Mouse (Mus musculus) lung, embryonic 14.5 days (tissue): Measurements from ENCODE around the gene Rp9. TPM values are rescaled to one million over a fixed set of nuclear protein-coding genes. Genes with fewer than 3 reads are reported as not detected.

Source experiments
- ATAC-seq: fragments of 200-750 bp; cut with Nextera tagmentation; 2 replicates; pipeline ENCODE4 v1.8.0; 2017; ENCODE audit warnings: mild to moderate bottlenecking, moderate TSS enrichment, moderate library complexity; ENCODE audit not compliant: insufficient read depth
- DNase-seq: peaks from one replicate; pipeline ENCODE4 v3.0.0-alpha.2; 2015
- H3K27ac ChIP-seq: fragments of 300-500 bp; sonication (generic); 2 replicates; pipeline ENCODE4 v1.5.1; 2014; ENCODE audit warnings: low read depth, mild to moderate bottlenecking, moderate library complexity
- H3K27me3 ChIP-seq: fragments of 300-500 bp; sonication (generic); 2 replicates; pipeline ENCODE4 v1.6.1; 2014; ENCODE audit warnings: low read length, control low read depth; ENCODE audit not compliant: insufficient read depth
- H3K36me3 ChIP-seq: fragments of 300-500 bp; sonication (generic); 2 replicates; pipeline ENCODE4 v1.6.1; 2014; ENCODE audit warnings: control low read depth; ENCODE audit not compliant: insufficient read depth
- H3K4me1 ChIP-seq: fragments of 300-500 bp; sonication (generic); 2 replicates; pipeline ENCODE4 v1.6.1; 2014; ENCODE audit warnings: antibody characterized with exemption, control low read depth; ENCODE audit not compliant: insufficient read depth
- H3K4me2 ChIP-seq: fragments of 300-500 bp; sonication (generic); 2 replicates; pipeline ENCODE4 v1.6.1; 2014; ENCODE audit warnings: mild to moderate bottlenecking
- H3K4me3 ChIP-seq: fragments of 300-500 bp; sonication (generic); 2 replicates; pipeline ENCODE4 v1.5.1; 2014; ENCODE audit warnings: low read depth, low read length
- H3K9ac ChIP-seq: fragments of 300-500 bp; sonication (generic); 2 replicates; pipeline ENCODE4 v1.6.1; 2014
- H3K9me3 ChIP-seq: fragments of 300-500 bp; sonication (generic); 2 replicates; pipeline ENCODE4 v1.6.1; 2016; ENCODE audit warnings: low read depth, low read length, control low read depth
- CTCF ChIP-seq: IDR thresholded peaks from 2 replicates; pipeline ENCODE4 v1.5.1; 2016; ENCODE audit warnings: antibody characterized with exemption, low read depth
- WGBS: fragments of 180-500 bp; shearing (Covaris S2); extraction: QIAGEN DNeasy Blood & Tissue Kit; methylation state at CpG from one replicate; pipeline ENCODE4 v1.1.7; 2014; 5-methylcytosine and 5-hydroxymethylcytosine counted together
- polyA plus RNA-seq: library from polyadenylated mRNA; unstranded; fragments of >200 nt; fragmentation: Nextera tagmentation; extraction: Ambion mirVana; gene quantifications from 2 replicates; pipeline ENCODE4 v1.2.1, GENCODE M21; 2014

Rp9 gene
- polyA plus RNA-seq, 1 experiment from 2014 or later, result 71.0 TPM

DNA sequence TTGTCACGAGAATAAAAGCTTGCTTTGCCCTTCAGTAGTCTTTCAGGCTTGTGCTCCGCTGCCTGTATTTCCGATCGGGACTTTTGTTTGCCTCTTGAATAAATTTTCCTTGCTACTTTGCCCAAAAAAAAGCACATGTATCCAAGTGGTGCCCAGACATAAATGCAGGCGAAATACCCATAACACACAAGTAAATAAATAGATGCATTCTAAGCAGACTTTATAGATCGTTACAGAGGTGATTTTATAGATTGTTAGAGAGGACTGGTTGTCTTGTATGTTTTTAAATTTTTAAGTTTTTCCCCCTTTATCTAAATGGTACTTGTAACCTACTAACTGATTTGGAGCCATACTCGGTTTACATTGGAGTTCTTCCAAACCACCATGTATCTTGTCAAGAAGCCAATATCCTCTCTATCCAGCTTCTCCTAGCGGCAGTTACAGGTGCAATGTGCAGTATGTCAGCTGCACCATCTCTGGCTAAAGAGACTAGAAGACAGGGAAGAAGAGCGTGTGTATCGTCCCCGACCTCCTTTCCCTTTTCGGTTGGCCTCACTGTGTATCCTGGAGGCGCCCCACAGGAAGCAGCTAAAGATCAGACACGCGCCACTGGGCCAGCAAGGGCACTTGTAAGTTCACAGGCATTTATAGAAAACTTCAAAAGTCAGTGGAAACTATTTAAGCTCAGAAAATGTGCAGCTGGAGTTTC is 39.9 kb downstream of the Rp9 start:
- H3K27ac ChIP-seq, result no peak overlapping the region
- no peak for TF ChIP-seq CTCF
- peak; percentile 78; the same call in 1 of the 2 replicates for ATAC-seq
- no peaks in the 10 kb centered on the region for H3K9me3 ChIP-seq
- peak; percentile 73 for DNase-seq
- 0 out of 2 replicates have a peak, but pooled peaks cover 5% of the 10 kb centered on the region for H3K4me1 ChIP-seq
- WGBS, result 38% methylated on average over 15 of the region's 15 CpGs
- peak overlapping the region; percentile 35 for H3K4me2 ChIP-seq
- H3K36me3 ChIP-seq, result no peaks in the 10 kb centered on the region
- H3K9ac ChIP-seq, result no peak overlapping the region
- no peak overlapping the region for H3K4me3 ChIP-seq
- H3K27me3 ChIP-seq, result no peaks in the 10 kb centered on the region

DNA sequence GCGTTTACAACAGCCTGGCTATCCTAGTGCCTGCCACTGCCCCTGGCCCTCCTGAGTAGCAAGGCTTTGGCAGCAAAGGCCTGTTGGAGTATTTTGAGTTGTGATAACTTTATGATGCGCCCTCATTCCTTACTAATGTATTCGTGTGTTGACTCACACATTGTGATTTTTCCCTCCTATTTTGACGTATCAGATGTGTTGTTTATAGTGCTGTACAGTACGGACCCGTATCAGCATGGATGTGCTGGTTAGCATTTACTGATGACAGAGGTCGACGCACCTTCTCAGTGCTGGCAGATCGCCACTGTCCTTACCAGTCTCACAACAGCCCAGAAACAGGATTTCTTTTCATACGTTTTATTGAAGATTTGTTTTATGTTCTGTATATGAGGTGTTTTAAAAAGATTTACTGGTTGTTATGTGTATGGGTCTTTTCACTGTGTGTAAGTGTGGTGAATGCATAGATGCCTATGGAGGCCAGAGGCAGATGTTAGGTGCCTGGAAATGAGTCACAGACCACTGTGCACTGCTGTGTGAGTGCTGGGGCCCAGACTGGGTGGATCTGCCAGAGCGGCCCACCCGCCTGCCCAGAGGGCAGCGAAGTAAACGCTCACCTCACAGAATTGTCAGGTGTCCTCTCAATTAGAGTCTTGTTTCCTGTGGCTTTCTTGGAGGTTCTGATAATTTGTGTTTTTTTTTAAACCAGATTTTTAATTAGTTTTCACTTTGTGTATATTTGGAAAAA is 40.7 kb downstream of the Rp9 start:
- WGBS, result 71% methylated on average over 14 of the region's 14 CpGs
- Histone ChIP-seq H3K9ac (no peak overlapping the region), H3K9me3 (no peaks in the 10 kb centered on the region), H3K4me1 (0 out of 2 replicates have a peak, but pooled peaks cover 5% of the 10 kb centered on the region), H3K4me2 (no peak overlapping the region), H3K4me3 (no peak overlapping the region), H3K36me3 (no peaks in the 10 kb centered on the region), H3K27me3 (no peaks in the 10 kb centered on the region), H3K27ac (no peak overlapping the region)
- TF ChIP-seq CTCF, result no peak
- DNase-seq (no peak), ATAC-seq (no peak)

DNA sequence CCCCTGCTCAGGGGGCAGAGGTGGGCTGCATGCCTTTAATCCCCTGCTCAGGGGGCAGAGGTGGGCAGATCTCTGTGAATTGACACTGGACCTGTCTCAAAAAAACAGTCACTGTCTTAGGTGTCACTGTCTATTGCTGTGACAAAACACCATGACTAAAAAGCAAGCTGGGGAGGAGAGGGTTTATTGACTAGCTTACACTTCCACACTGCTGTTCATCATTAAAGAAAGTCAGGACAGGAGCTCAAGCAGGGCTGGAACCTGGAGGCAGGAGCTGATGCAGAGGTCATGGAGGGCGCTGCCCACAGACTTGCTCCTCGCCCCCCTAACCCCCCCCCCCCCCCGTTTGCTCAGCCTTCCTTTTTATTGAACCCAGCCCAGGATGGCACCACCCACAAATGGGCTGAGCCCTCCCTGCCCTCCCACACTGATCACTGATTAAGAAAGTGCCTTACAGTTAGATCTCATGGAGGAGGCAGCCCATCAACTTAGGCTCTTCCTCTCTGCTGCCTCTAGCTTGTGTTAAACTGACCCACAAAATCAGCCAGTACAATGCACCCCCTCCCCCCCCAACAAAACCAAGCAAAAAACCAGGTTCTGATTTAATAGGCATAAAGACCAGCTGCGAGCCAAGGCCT is 41.4 kb downstream of the Rp9 start:
- Histone ChIP-seq H3K27me3 (no peaks in the 10 kb centered on the region), H3K4me1 (0 out of 2 replicates have a peak, but pooled peaks cover 5% of the 10 kb centered on the region), H3K4me3 (no peak overlapping the region), H3K36me3 (no peaks in the 10 kb centered on the region), H3K9ac (no peak overlapping the region), H3K4me2 (no peak overlapping the region), H3K9me3 (no peaks in the 10 kb centered on the region), H3K27ac (no peak overlapping the region)
- ATAC-seq, result no peak
- WGBS, result 58% methylated on average over 3 of the region's 4 CpGs
- no peak for TF ChIP-seq CTCF
- DNase-seq, result no peak

DNA sequence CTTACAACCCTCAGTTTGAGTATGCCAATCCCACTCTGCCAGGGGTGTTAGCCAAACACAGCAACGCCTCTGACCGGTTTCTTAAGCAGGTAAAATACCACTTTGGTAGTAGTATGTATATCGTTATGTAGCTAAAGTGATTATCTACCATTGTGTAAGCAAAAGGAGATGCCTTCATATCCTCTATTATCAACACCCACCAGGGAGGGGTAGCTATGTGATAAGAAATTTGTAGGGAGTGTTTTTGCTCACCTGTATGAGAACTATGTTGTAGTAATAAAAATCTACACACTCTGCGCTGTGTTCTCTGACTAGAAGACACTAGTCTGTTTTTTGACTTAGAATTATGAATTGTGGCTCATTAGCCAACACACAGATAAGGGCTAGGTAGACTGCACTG is 44.8 kb downstream of the Rp9 start:
- WGBS, result 80% methylated on average over 4 of the region's 4 CpGs
- DNase-seq, result no peak
- H3K27ac ChIP-seq, result no peak overlapping the region
- H3K36me3 ChIP-seq, result no peaks in the 10 kb centered on the region
- H3K9ac ChIP-seq, result no peak overlapping the region
- TF ChIP-seq CTCF, result no peak
- ATAC-seq, result no peak
- 0 out of 2 replicates have a peak, but pooled peaks cover under 1% of the 10 kb centered on the region for H3K4me1 ChIP-seq
- no peaks in the 10 kb centered on the region for H3K27me3 ChIP-seq
- H3K4me2 ChIP-seq, result no peak overlapping the region
- no peak overlapping the region for H3K4me3 ChIP-seq
- H3K9me3 ChIP-seq, result no peaks in the 10 kb centered on the region

DNA sequence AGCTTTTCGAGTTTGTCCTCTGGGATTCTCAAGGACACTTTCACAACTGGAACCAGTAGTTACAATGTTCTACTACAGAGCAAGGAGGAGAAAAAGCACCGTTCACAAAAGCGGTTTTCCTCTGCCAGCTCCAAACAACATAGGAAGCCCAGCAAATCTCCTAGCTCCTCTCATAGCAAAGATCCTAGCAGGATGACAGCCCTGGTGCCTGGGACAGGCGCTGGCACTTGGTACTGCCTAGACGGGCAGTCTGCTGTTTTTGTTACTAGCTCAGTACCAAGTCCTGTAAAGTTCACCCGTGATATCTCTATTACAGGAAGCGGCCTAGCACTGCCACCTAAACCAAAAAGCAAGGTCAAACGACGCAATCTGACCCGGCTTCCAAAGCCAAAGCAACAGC is 45.3 kb downstream of the Rp9 start:
- 60% methylated on average over 10 of the region's 10 CpGs for WGBS
- H3K9me3 ChIP-seq, result no peaks in the 10 kb centered on the region
- no peak overlapping the region for H3K27ac ChIP-seq
- H3K36me3 ChIP-seq, result no peaks in the 10 kb centered on the region
- H3K4me1 ChIP-seq, result no peaks in the 10 kb centered on the region
- DNase-seq (no peak), ATAC-seq (no peak)
- TF ChIP-seq CTCF, result no peak
- H3K27me3 ChIP-seq, result no peaks in the 10 kb centered on the region
- no peak overlapping the region for H3K4me3 ChIP-seq
- H3K9ac ChIP-seq, result 0 out of 2 replicates have a peak overlapping the region, but pooled peaks have one; percentile 3
- H3K4me2 ChIP-seq, result no peak overlapping the region

DNA sequence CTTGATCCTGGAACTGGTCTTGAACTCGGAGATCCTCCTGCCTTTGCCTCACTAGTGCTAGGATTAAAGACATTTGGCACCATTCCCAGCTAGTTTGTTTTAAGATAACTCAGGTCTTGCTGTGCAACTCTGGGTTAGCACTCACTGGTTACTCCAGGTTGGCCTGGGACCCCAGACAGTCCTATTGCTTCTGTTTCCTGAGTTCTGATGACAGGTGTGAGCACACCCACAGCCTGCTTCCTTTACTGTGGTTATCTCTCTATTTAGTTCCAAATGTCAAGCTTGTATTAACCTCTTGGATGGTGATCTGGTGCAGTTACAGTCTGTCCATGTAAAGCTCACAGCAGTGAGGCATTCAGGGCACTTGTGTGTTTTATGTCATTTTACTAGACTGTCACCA is 46.0 kb downstream of the Rp9 start:
- Histone ChIP-seq H3K4me1 (no peaks in the 10 kb centered on the region), H3K36me3 (no peaks in the 10 kb centered on the region), H3K27ac (no peak overlapping the region), H3K27me3 (no peaks in the 10 kb centered on the region), H3K9me3 (no peaks in the 10 kb centered on the region), H3K4me3 (no peak overlapping the region), H3K4me2 (no peak overlapping the region), H3K9ac (no peak overlapping the region)
- WGBS, result 52% methylated on average over 1 of the region's 1 CpGs
- TF ChIP-seq CTCF, result no peak
- ATAC-seq (no peak), DNase-seq (no peak)

DNA sequence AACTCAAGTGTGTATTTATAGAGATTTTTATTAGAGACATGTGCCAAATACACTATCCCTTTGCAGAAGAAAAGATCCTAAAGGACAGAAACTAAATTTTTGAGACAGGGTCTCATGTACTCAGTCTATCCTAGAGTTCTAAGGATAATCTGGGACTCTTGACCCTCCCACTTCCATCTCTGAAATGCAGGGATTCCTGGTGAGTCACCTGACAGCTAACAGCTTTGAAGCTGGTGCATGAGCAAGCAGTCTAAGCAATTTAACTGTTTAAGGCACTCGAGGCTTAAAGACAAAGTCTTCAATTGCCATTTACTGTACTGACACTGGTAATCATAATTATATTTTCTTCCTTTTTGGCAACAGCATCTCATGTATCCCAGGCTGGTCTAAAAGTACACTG is 47.0 kb downstream of the Rp9 start:
- Histone ChIP-seq H3K4me1 (no peaks in the 10 kb centered on the region), H3K9ac (no peak overlapping the region), H3K9me3 (no peaks in the 10 kb centered on the region), H3K4me3 (no peak overlapping the region), H3K27me3 (no peaks in the 10 kb centered on the region), H3K4me2 (no peak overlapping the region), H3K27ac (no peak overlapping the region), H3K36me3 (no peaks in the 10 kb centered on the region)
- DNase-seq (no peak), ATAC-seq (no peak)
- WGBS, result 58% methylated on average over 1 of the region's 1 CpGs
- no peak for TF ChIP-seq CTCF
